Mouse (Mus musculus): ENCODE measurements at regions not wholly inside any gene's neighbourhood (a gene's known extent, or its start where the extent isn't known, plus 50 kb on each side); places are given as distances from the start of the nearest gene placed in this dataset.

GRCm38 (mm10) chr12:25549735-25550134 is 452.8 kb upstream of the Id2 start:
- Histone ChIP-seq H3K4me3 (ENCODE audit: insufficient read depth, low read depth, low read length) (no peak overlapping the region), H3K27ac (ENCODE audit: insufficient read depth, low read depth, low read length) (no peak overlapping the region), H3K4me1 (ENCODE audit: control insufficient read depth, insufficient read depth, low read length) (no peaks in the 10 kb centered on the region)
- 91% methylated on average over 3 of the region's 3 CpGs for WGBS
- TF ChIP-seq CTCF (IDR thresholded peaks at IDR 0.05; ENCODE audit: insufficient read depth, low read depth, low read length) (no peak), POLR2A (IDR thresholded peaks at IDR 0.05; ENCODE audit: insufficient read depth, low read depth, low read length) (no peak)

- H3K4me1 ChIP-seq (ENCODE audit: control insufficient read depth, insufficient read depth, low read length): no peaks in the 10 kb centered on the region
- no peak overlapping the region for H3K27ac ChIP-seq (ENCODE audit: insufficient read depth, low read depth, low read length)
- no peak overlapping the region for H3K4me3 ChIP-seq (ENCODE audit: insufficient read depth, low read depth, low read length)
- TF ChIP-seq CTCF (IDR thresholded peaks at IDR 0.05; ENCODE audit: insufficient read depth, low read depth, low read length) (no peak), POLR2A (IDR thresholded peaks at IDR 0.05; ENCODE audit: insufficient read depth, low read depth, low read length) (no peak)
- WGBS: 61% methylated on average over 6 of the region's 6 CpGs
Observed at GRCm38 (mm10) chr12:25544253-25544652, 447.3 kb upstream of the Id2 start.

- no peak for TF ChIP-seq POLR2A (IDR thresholded peaks at IDR 0.05; ENCODE audit: insufficient read depth, low read depth, low read length)
- no peak for TF ChIP-seq CTCF (IDR thresholded peaks at IDR 0.05; ENCODE audit: insufficient read depth, low read depth, low read length)
- no peaks in the 10 kb centered on the region for H3K4me1 ChIP-seq (ENCODE audit: control insufficient read depth, insufficient read depth, low read length)
- 89% methylated on average over 5 of the region's 5 CpGs for WGBS
- H3K27ac ChIP-seq (ENCODE audit: insufficient read depth, low read depth, low read length): no peak overlapping the region
- no peak overlapping the region for H3K4me3 ChIP-seq (ENCODE audit: insufficient read depth, low read depth, low read length)
Observed at GRCm38 (mm10) chr12:25534620-25534950, 437.6 kb upstream of the Id2 start.

GRCm38 (mm10) chr12:25533709-25534619 is 437.0 kb upstream of the Id2 start:
- no peak for TF ChIP-seq CTCF (IDR thresholded peaks at IDR 0.05; ENCODE audit: insufficient read depth, low read depth, low read length)
- no peak for TF ChIP-seq POLR2A (IDR thresholded peaks at IDR 0.05; ENCODE audit: insufficient read depth, low read depth, low read length)
- Histone ChIP-seq H3K4me3 (ENCODE audit: insufficient read depth, low read depth, low read length) (no peak overlapping the region), H3K4me1 (ENCODE audit: control insufficient read depth, insufficient read depth, low read length) (no peaks in the 10 kb centered on the region), H3K27ac (ENCODE audit: insufficient read depth, low read depth, low read length) (no peak overlapping the region)
- 86% methylated on average over 10 of the region's 10 CpGs for WGBS

GRCm38 (mm10) chr12:25530483-25530882 is 433.5 kb upstream of the Id2 start:
- H3K4me1 ChIP-seq (ENCODE audit: control insufficient read depth, insufficient read depth, low read length): peaks cover 6% of the 10 kb centered on the region
- no peak overlapping the region for H3K4me3 ChIP-seq (ENCODE audit: insufficient read depth, low read depth, low read length)
- no peak overlapping the region for H3K27ac ChIP-seq (ENCODE audit: insufficient read depth, low read depth, low read length)
- TF ChIP-seq CTCF (IDR thresholded peaks at IDR 0.05; ENCODE audit: insufficient read depth, low read depth, low read length) (no peak), POLR2A (IDR thresholded peaks at IDR 0.05; ENCODE audit: insufficient read depth, low read depth, low read length) (no peak)
- WGBS: 91% methylated on average over 3 of the region's 3 CpGs

GRCm38 (mm10) chr12:25529537-25529936 is 432.6 kb upstream of the Id2 start:
- Histone ChIP-seq H3K27ac (ENCODE audit: insufficient read depth, low read depth, low read length) (no peak overlapping the region), H3K4me1 (ENCODE audit: control insufficient read depth, insufficient read depth, low read length) (peaks cover 6% of the 10 kb centered on the region), H3K4me3 (ENCODE audit: insufficient read depth, low read depth, low read length) (no peak overlapping the region)
- 98% methylated on average over 3 of the region's 3 CpGs for WGBS
- no peak for TF ChIP-seq POLR2A (IDR thresholded peaks at IDR 0.05; ENCODE audit: insufficient read depth, low read depth, low read length)
- no peak for TF ChIP-seq CTCF (IDR thresholded peaks at IDR 0.05; ENCODE audit: insufficient read depth, low read depth, low read length)

GRCm38 (mm10) chr12:25526639-25527038 is 429.7 kb upstream of the Id2 start:
- peaks cover 6% of the 10 kb centered on the region for H3K4me1 ChIP-seq (ENCODE audit: control insufficient read depth, insufficient read depth, low read length)
- H3K4me3 ChIP-seq (ENCODE audit: insufficient read depth, low read depth, low read length): no peak overlapping the region
- H3K27ac ChIP-seq (ENCODE audit: insufficient read depth, low read depth, low read length): no peak overlapping the region
- TF ChIP-seq CTCF (IDR thresholded peaks at IDR 0.05; ENCODE audit: insufficient read depth, low read depth, low read length) (no peak), POLR2A (IDR thresholded peaks at IDR 0.05; ENCODE audit: insufficient read depth, low read depth, low read length) (no peak)
- 35% methylated on average over 11 of the region's 11 CpGs for WGBS

- no peak overlapping the region for H3K4me3 ChIP-seq (ENCODE audit: insufficient read depth, low read depth, low read length)
- H3K27ac ChIP-seq (ENCODE audit: insufficient read depth, low read depth, low read length): no peak overlapping the region
- TF ChIP-seq CTCF (IDR thresholded peaks at IDR 0.05; ENCODE audit: insufficient read depth, low read depth, low read length) (no peak), POLR2A (IDR thresholded peaks at IDR 0.05; ENCODE audit: insufficient read depth, low read depth, low read length) (no peak)
- no peaks in the 10 kb centered on the region for H3K4me1 ChIP-seq (ENCODE audit: control insufficient read depth, insufficient read depth, low read length)
- 70% methylated on average over 2 of the region's 2 CpGs for WGBS
Observed at GRCm38 (mm10) chr12:25516738-25517137, 419.8 kb upstream of the Id2 start.

GRCm38 (mm10) chr12:25513679-25514078 is 416.7 kb upstream of the Id2 start:
- TF ChIP-seq POLR2A (IDR thresholded peaks at IDR 0.05; ENCODE audit: insufficient read depth, low read depth, low read length) (no peak), CTCF (IDR thresholded peaks at IDR 0.05; ENCODE audit: insufficient read depth, low read depth, low read length) (no peak)
- no peak overlapping the region for H3K4me3 ChIP-seq (ENCODE audit: insufficient read depth, low read depth, low read length)
- no peak overlapping the region for H3K27ac ChIP-seq (ENCODE audit: insufficient read depth, low read depth, low read length)

More at GRCm38 (mm10) chr12:25513679-25514078, 416.7 kb upstream of the Id2 start:
- H3K4me1 ChIP-seq (ENCODE audit: control insufficient read depth, insufficient read depth, low read length): no peaks in the 10 kb centered on the region
